Mouse (Mus musculus): ENCODE results near the gene Pld1. TPM values are rescaled to one million over a fixed set of nuclear protein-coding genes. Genes with fewer than 3 reads are reported as not detected.
A peak's percentile ranks its signal among the peaks of the same experiment; 100 is the strongest.

The Pld1 gene
- total RNA-seq, 2 experiments from 2014 or later: 7.3 to 10.6 TPM

DNA sequence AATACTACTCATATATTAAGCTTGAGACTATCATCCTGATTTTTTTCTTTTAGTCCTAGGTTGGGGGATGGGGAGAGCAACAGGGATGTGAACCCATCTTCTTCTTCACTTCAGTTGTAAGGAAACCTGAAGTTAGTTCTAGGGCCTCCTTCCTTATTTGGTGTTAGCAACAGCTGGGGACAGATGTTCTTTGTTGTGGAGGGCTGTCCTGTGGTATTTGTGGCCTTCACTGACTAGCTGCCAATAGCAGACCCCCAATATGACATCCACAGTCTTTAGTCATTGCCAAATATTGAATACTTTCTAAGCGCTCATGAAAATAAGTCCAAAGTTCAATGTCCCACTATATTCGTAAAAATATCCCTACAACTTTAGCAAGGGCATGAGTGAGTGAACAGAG, 111.0 kb downstream of the Pld1 start:
- DNase-seq: no peak

DNA sequence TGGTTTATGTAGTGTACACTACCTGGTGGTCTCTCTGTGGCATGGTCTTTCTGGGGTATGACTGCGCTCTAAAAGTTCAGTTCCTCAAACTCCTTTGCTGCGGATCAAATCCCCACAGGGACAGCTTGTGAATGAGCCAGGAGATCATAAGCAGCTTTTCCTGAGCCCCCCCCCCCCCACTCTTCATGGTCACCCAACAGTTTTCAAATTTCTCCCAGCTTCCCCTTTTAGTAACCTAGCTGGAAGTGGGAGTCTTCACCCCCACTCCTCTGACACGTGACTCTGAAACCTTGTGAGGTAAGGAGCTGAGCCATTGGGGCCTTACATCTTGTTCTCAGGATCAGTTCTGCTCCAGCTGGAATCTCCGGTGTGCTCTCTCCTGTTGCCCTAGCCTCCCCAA, 114.6 kb downstream of the Pld1 start:
- no peak for DNase-seq

DNA sequence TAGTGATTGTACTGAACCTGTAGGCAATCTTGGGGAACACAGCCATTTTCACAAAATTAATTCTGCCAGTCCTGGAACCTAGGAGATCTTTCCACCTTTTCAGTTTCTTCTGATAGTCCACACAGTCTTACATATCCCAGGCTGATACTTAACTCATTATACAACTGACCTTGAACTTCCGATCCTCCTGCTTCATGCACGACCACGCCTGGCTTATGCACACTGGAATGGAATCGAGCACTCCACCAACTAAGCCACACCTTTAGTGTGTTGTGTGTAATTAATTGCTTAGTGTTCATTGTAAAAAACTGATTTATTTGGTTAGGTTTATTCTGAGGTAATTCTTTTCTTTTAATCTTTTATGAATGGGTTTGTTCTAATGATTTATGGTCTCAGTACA, 122.2 kb downstream of the Pld1 start:
- DNase-seq: no peak

DNA sequence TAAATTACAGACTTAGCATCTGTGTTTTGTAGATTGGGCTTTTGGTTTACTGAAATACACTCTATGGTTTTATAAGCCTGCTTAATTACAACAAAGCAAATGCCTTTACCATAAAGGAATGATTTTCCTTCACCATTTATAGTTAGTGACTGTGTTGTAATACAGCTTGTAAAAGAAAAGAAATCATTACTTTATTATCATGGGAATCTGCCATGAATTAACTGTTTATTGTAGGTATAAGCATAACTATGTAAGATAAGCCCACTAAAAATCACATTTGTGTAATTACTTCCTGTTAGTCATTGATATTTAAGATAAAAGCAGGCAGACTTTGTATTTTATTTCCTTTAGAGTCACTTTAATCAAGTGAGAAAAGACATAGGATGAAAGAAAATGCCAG, 122.7 kb downstream of the Pld1 start:
- DNase-seq: no peak

DNA sequence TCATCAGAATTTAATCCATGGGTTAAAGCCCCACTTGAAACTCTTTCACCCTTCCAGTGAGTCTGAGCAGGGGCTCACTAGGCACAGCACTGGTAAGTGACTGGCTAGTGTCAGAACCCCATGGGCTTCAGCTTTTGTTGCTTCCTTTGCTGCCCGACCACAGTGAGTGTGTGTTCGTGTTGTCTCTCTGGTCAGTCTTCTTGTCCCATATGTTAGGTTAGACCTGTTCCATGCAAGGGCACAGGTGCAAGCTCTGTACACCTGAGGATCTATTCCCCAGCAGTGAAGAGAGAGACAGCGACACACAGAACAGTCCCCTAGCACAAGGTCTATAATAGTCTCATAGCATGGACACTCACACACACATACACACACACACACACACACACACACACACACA, 140.7 kb downstream of the Pld1 start:
- DNase-seq: no peak

DNA sequence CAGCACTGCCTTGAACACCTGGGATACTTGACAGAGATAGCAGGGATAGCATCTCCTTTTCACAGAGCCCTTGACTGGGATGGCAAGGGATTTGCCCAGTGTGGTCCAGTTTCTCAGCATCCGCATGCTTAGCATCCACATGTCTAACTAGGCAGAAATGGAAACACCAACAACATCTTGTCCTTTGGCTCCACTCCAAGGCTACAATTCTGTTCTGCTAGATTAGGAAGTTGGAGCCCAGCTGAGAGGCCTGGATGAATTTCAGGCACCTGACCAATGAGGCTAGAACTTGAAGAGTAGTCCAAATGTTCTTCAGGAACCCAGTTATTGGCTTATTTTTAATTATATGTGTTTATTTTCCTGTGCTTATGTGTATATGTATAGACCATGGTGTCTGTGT, 141.6 kb downstream of the Pld1 start:
- no peak for DNase-seq

DNA sequence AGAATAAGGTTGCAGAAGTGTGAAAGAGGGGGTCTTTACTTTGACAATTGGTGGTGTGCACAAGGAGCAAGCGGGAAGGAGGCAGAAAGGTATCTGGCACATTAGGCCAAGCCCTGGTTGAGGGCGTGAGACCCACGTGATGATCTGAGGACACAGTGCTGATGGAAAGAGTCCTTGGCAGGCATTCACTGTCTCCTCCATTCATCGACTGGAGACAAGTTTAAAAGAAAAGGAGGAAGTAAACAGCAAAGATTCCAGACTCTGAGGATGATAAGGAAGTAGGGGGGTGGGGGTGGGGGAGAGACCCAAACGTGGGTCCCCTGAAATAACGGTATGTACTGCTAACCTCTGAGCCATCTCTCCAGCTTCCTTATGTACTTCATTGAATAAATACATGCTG, 142.5 kb downstream of the Pld1 start:
- peak in 1 of 2 experiments; percentile 8 for DNase-seq

DNA sequence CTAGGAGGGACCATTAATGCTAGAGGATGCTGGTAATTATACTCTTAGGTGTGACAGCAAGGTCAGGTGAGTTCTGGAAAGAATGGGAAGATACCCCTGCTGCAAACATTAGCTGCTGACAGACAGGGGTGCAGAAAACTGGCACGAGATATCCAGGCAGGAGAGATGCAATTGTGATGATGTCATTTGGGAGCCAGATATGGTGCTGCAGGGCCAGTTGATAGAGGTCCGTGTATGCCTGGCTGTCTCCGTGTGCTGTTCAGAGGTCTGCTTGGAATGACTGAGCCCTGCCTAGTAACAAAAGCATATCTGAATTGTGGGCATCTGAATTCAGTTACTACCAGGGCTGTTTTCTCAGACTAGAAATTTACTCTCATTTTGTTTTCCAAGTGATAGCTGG, 144.7 kb downstream of the Pld1 start:
- DNase-seq: no peak

DNA sequence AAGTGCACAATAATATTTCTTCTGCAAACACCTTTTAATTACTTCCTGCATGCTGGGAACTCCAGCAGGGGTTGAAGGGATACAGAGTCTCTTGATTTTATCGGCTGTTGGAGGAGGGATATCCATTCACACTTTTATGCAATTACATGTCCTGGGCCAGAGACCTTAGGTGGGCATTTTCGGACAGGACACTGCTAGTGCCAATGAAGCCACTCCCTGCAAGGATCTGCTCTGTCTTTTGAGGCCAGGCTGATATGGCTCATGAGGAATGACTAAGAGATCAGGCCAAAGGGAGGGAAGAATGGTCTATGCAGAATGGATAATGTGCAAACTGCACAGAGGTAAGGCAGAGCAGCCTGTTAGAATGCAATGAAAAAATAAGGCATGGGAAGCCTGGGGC, 145.8 kb downstream of the Pld1 start:
- no peak for DNase-seq

DNA sequence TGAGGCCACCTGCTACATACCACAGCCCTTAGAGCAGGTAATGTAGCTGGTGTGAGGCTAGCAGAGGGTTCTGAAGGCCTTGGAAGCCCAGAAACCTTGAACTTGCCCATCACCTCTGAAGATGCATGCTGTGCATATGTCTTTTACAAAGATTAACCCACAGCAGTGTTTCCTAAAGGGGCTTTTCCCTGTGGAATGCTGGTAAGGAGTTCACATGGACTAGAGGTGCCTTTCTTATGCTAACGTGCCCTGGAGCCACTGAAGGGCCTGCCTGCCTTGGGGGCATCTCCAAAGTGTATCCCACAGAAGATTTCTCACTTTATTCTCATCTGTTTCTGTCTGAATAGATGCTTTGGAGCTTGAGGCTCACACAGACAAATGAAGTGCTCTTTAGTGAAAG, 152.8 kb downstream of the Pld1 start:
- no peak for DNase-seq

DNA sequence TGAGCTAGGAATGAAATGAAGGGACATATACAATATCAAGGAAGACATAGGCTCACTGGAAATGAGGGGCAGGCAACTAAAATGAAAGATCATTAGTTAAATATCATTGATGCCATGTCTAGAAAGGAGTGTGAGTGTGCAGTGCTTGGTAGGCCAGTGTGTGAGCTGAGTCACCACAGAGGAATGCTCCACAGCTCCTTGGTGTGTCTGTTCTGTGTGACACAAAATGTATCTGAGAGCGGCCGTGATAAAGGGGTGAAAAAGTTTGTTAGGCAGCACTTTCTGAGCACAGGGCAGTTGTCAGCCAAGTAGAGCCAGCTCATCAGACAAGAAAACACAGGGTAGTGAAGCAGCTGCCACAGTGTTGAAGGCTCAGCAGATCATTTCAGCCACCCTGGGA, 153.2 kb downstream of the Pld1 start:
- DNase-seq: no peak

DNA sequence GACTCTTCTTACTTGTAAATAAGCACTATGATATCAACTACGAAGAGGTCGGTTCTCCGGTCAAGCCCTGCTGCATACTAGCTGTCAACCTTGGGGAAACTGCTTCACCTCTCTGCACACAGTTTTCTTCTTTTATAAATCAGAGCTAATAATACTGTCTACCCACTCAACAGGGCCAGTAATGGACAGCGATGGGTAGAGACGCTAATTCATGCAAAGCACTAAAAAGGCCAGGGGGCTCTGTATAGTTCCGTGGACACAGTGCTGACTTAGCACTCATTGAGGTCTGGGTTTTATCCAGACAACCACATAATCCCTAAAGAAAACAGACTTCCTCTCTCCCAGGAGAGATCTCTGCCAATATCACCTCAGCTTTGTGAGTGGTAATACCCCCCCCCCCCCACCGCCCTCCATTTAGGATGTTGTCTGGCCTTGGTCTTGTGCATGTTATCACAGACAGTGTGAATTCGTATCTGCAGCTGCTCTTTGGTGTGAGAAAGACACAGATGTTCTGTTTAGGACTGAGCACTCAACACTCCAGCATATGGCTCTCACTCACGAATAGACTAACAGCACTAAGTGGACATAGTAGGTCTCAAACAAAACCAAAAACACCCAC, 155.3 kb downstream of the Pld1 start:
- DNase-seq: no peak

DNA sequence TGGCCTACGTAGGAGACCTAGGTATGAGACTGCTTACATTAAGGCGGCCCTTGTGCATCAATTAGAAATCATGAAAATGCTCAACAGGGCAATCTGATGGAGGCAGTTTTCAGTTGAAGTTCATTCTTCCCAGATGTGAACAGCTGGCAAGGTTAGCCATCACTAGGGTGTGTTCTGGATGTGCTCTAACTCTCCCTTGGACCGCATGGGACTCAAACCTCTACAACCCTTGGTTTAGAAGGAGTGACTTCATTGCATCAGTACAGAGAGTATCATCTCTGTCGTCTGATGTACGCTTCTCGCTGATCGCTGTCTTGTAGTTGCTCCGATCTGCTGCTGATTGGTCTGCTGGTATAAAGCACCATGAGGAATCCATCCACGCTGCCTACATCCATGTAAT, 157.0 kb downstream of the Pld1 start:
- no peak for DNase-seq

DNA sequence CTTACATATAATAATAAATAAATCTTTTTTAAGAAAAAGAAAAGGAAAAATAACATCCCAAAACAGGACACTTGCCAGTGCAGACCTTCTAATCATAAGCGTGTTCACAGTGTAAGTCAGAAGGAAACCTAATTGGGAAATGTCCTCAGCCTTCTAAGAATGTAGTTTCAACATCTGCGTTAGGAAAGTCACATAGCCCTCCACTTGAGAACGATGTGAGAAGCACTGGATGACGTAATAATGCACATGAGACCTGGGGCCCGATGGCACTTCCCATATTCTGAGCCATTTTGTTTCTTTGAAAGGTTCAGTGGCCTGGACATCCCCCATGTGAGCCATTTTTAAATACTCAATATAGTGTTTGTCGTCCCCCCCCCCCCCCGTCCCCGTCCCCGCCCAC, 160.7 kb downstream of the Pld1 start:
- DNase-seq: no peak

DNA sequence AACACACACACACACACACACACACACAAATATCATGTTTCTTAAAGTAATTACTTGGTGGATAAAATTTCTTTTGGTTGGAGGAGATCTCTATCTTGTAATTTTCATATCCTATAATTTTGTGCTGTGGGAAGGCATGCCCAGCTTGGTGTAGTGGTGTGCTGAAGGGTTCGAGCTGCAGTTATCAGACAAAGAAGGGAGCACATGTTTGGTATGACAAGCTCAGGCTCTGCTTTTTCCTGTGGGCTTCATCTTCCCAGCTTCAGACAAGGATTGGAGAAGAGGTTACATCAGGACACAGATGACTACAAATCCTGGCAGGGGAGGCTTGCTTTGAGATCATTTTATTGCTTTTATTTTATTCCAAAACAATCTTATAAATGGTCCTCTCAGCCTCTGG, 166.5 kb downstream of the Pld1 start:
- DNase-seq: no peak

DNA sequence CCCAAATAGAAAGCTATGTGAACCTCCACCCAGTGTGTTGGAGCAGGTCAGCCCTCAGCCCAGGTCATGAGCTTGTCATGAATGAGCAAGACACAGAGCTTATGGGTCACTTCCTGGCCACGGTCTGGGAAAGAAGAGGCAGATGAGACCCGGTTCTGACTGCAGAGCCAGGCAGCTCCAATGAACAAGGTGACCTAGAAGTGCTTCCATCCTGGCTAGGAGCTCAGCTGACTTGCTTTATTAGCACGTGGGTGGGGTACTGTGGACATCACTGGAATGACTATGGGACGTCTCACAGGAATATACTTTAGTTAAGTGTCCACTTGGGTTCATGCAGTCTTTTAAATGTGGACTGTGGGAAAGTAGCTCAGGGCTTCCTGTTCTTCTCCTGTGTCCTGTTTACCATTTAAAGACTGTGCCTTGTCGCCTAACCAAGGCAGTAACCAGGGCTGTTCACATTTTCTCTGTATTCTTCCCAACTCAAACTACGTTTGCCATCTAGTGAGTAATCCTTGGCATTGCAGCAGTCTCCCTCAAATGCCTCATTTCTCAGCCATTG, 169.0 kb downstream of the Pld1 start:
- DNase-seq: peak; percentile 14 to 41

DNA sequence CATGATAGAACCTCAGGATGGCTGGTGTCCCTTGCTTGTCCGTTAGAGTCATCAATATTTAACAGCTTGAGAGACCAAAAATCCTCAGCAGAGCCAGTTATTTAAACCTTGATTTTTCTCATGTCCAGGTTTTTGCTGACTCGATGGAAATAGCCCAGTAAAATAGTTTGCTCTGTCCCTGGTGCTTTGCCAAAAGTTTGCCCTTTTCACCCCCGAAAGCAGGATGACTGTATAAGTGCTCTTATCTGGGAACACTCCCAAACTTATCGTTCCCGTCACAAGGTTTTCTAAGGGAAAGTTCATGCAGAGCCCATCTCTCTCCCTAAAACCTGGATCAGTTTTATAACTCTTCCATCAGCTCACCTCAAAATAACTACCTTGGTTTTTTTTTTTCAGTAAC, 173.0 kb downstream of the Pld1 start:
- no peak for DNase-seq

DNA sequence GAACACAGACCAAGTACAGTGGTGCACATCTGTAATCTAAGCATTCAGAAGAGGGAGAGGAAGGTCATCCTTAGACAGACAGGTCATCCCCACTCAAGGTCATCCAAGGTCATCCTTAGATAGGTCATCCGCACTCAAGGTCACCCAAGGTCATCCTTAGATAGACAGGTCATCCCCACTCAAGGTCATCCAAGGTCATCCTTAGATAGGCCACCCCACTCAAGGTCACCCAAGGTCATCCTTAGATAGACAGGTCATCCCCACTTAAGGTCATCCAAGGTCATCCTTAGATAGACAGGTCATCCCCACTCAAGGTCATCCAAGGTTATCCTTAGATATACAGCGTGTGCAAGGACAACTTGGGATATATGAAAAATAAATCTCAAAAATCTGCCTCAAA, 175.4 kb downstream of the Pld1 start:
- no peak for DNase-seq

DNA sequence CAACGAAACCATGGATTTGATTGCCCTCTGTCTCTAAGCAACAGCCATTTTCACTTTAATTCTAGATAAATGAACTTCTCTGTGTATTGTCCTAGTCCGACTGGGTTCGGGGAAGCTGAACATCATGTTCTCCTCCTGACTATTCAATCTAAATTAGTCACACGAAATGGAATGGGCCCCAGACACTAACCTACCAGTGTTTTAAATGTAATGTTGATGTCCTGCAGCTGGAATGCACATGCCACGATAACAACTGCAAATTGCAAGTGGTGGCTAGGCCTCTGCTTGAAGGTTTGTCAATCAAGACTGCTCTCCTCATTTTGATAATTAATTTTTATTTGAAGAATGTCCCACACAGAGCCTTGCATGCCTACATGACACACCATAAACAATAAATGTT, 203.2 kb downstream of the Pld1 start:
- no peak for DNase-seq

DNA sequence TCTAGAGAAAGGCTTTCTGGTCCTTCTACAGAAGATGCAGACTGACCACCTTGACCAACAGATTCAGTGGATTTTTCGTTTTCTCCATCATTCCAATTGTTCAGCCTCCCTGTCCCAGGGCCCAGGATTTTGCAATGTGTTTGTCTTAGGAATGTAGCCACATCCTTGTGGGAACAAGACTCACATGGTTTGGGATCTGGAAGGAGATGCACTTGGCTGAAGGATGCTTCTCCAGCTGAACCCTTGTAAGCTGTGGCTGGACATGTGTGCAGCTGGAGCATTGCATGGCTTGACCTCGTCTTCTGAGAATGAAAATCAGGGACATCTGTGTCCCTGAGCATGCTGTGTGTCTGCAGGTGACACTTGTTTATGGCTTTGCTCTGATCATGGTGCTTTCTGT, 203.6 kb downstream of the Pld1 start:
- no peak for DNase-seq

DNA sequence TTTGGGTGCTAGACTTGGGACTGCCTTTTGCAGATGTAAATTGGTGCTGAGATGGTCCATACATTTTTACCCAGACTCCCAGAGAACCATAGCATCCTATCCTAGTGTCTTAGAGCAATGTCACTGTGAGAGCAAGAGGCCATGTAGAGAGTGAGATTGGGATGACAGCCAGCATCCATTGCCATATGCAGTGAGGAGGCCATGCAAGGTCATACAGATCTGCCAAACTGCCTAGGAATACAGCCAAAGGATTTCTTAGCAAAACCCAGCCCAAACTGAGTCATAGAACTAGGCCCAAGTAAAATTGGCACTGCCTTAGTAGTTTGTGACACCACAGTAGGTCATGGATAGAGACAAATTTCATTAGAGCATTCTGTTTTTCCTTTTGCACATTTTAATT, 206.2 kb downstream of the Pld1 start:
- no peak for DNase-seq

DNA sequence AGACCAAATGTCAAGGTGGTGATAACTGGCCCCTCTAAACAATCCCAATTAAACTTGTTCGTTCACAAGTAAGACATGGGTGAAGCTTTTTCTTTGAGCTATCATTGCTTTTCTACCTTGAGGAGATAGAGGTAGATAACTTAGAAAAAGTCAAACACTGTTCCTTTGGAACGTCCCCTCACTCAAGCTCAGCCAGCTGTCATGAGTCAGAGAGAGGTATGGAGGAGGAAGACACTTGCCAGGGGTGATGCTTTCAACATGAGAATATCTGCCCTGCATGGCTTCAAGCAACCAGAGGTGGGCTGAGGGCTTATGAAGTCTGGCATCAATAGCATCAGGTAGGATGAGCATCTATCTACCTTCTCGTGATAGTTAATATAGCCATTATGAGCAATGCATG, 207.0 kb downstream of the Pld1 start:
- DNase-seq: no peak

DNA sequence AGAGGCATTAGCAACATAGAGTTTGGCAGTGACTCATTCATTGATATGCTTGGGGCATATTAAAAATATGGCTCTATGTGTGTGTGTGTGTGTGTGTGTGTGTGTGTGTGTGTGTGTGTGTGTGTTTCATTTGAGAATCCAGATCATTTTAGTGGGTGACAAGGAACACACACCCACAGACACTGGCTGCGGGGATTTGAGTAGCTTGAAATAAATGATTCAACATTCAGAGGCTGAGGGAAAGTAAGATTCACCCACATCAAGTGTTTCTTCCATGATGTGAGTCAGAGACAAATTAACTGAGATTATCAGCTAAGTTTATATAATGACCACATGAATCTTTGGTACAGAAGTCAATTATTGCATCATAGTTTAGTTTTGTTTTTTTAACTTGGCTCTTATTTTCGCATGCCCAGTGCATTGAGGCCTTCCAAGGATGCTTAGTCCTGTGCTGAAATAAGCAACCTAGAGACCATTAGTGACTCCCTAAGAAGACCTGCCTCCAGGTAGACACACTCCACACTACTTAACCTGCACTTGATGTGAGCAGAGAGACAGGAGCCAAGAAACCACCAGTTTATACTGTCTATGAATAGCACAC, 211.3 kb downstream of the Pld1 start:
- no peak for DNase-seq

DNA sequence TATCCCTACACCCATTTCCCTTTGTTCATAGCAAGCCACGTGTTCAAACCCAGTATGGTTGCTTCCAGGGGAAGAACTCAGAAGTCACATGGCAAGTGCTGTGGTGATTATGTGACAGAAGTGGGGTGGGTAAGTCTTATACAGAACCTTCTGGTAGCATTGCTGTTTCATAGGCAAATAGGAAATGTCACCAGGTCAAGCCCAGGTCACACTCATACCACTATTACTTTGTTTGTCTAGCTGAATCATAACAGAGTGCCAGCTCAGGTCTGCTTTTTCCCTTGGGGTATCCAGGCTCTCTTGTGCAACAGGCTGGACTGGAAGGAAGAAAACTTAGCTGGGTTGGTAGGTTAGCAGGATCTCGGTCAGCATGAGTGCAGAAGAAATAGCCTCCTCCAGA, 219.5 kb downstream of the Pld1 start:
- DNase-seq: no peak

DNA sequence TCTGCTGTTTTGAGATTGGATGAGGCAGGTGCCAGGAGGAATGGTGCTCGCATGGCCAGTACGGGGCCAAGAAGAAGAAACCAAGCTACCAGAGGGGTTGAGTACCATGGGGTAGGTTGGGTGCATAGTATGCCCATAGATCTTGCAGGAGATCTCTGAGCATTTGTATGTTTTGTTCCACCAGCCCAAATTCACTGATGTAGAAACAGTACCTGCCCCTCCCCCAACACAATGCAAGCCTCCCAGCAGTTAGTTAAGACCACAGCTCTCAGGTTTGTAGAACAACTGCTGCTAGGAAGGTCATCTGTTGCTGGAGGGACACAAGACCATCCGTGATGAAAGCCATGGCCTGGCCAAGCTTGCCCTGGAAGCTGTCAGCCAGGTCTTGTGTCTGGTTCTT, 220.4 kb downstream of the Pld1 start:
- DNase-seq: no peak
